Mouse (Mus musculus) hindbrain, embryonic 12.5 days (tissue): ENCODE data around the gene Abcc3. TPM values are rescaled to one million over a fixed set of nuclear protein-coding genes. Genes with fewer than 3 reads are reported as not detected.
"Not testable (repeated sequence)": the region's sequence is repeated elsewhere in the genome, so short reads cannot be mapped to it uniquely, and the experiment has no call there.

Source experiments
- ATAC-seq: fragments of 200-750 bp; cut with Nextera tagmentation; 2 replicates; pipeline ENCODE4 v1.8.0; 2017; ENCODE audit warnings: moderate TSS enrichment; ENCODE audit not compliant: low FRiP score
- H3K27ac ChIP-seq: fragments of 300-500 bp; sonication (generic); 2 replicates; pipeline ENCODE4 v1.5.1; 2016; ENCODE audit warnings: mild to moderate bottlenecking
- H3K27me3 ChIP-seq: fragments of 300-500 bp; sonication (generic); 2 replicates; pipeline ENCODE4 v1.6.1; 2016; ENCODE audit warnings: mild to moderate bottlenecking
- H3K36me3 ChIP-seq: fragments of 300-500 bp; sonication (generic); 2 replicates; pipeline ENCODE4 v1.6.1; 2016; ENCODE audit warnings: mild to moderate bottlenecking
- H3K4me1 ChIP-seq: fragments of 300-500 bp; sonication (generic); 2 replicates; pipeline ENCODE4 v1.6.1; 2016
- H3K4me2 ChIP-seq: fragments of 300-500 bp; sonication (generic); replicated peaks from 2 replicates; pipeline ENCODE4 v1.6.1; 2016; ENCODE audit warnings: mild to moderate bottlenecking
- H3K4me3 ChIP-seq: fragments of 300-500 bp; sonication (generic); 2 replicates; pipeline ENCODE4 v1.5.1; 2016; ENCODE audit warnings: mild to moderate bottlenecking
- H3K9ac ChIP-seq: fragments of 300-500 bp; sonication (generic); 2 replicates; pipeline ENCODE4 v1.6.1; 2016; ENCODE audit warnings: mild to moderate bottlenecking, moderate library complexity
- H3K9me3 ChIP-seq: fragments of 300-500 bp; sonication (generic); replicated peaks from 2 replicates; pipeline ENCODE4 v1.6.1; 2016; ENCODE audit warnings: mild to moderate bottlenecking
- WGBS: fragments of 180-500 bp; shearing (Covaris S2); methylation state at CpG from one replicate; pipeline ENCODE4 v1.1.7; 2016; 5-methylcytosine and 5-hydroxymethylcytosine counted together
- polyA plus RNA-seq: library from polyadenylated mRNA; unstranded; fragments of >200 nt; fragmentation: Nextera tagmentation; extraction: Ambion mirVana; gene quantifications from 2 replicates; pipeline ENCODE4 v1.2.1, GENCODE M21; 2016

Gene Abcc3
- polyA plus RNA-seq, 1 experiment from 2014 or later, result 0.81 TPM

DNA sequence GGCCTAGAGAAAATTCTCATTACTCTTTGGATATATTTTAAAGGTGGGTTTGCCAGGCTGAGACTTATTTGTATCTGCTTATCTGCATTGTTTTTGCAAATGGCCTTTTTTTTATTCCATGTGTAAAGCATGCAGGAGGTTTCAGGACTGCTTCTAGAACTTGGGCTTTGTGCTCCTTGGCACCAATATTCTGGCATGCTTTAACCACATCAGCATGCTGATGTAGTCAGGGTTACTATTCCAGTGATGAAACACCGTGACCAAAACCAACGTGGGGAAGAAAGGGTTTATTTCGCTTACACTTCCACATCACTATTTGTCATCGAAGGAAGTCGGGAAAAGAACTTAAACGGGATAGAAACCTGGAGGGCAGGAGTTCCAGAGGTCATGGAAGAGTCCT lies 8.2 kb upstream of the Abcc3 start:
- Histone ChIP-seq H3K4me1 (peaks cover 17% of the 10 kb centered on the region), H3K4me2 (no peak overlapping the region), H3K9ac (no peak overlapping the region), H3K9me3 (no peaks in the 10 kb centered on the region), H3K27me3 (no peaks in the 10 kb centered on the region), H3K4me3 (no peak overlapping the region), H3K36me3 (no peaks in the 10 kb centered on the region), H3K27ac (no peak overlapping the region)
- ATAC-seq, result no peak
- 71% methylated on average over 6 of the region's 6 CpGs for WGBS

DNA sequence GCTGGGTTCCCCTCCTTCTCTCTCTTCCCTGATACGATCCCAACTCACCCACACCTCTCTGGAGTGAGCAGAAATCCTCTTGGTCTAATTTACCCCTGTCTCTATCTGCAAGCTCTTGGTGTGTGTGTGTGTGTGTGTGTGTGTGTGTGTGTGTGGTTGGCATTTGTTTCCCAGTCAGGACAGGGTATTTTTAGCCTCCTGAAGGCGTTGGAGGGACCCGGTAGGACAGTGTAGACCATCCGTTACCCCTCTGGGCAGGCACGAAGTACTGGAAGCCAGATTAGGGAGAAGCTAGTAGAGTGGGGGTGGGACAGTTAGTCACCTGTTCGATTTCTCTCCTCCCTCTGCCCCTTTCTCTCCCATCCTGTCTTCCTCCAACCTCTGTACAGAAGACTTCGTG lies 1.3 kb upstream of the Abcc3 start:
- WGBS, result 90% methylated on average over 7 of the region's 7 CpGs
- H3K9me3 ChIP-seq, result no peaks in the 10 kb centered on the region
- no peak overlapping the region for H3K9ac ChIP-seq
- no peak overlapping the region for H3K27ac ChIP-seq
- H3K4me1 ChIP-seq, result 0 out of 2 replicates have a peak, but pooled peaks cover 8% of the 10 kb centered on the region
- peaks cover 30% of the 10 kb centered on the region for H3K27me3 ChIP-seq
- H3K4me2 ChIP-seq, result no peak overlapping the region
- no peaks in the 10 kb centered on the region for H3K36me3 ChIP-seq
- no peak for ATAC-seq
- H3K4me3 ChIP-seq, result no peak overlapping the region

DNA sequence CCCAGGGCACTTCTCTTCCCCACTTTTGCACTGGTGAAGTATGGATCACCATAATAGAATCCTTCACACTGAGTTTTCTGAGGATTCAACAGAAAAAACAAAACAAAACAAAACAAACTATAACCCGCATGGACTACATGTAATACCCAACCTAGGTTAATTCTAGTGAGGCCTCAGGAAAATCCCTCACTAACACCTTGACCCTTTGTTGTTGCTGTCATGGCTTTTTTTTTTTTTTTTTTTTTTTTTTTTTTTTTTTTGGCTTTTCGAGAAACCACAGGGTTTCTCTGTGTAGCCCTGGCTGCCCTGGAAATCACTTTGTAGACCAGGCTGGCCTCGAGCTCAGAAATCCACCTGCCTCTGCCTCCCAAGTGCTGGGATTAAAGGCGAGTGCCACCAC lies 693 bp upstream of the Abcc3 start:
- not testable (repeated sequence) for H3K9me3 ChIP-seq, H3K36me3 ChIP-seq, H3K9ac ChIP-seq, H3K4me2 ChIP-seq, ATAC-seq, H3K4me3 ChIP-seq, H3K27ac ChIP-seq, H3K4me1 ChIP-seq
- H3K27me3 ChIP-seq, result peaks cover 30% of the 10 kb centered on the region
- WGBS, result 83% methylated on average over 4 of the region's 4 CpGs

DNA sequence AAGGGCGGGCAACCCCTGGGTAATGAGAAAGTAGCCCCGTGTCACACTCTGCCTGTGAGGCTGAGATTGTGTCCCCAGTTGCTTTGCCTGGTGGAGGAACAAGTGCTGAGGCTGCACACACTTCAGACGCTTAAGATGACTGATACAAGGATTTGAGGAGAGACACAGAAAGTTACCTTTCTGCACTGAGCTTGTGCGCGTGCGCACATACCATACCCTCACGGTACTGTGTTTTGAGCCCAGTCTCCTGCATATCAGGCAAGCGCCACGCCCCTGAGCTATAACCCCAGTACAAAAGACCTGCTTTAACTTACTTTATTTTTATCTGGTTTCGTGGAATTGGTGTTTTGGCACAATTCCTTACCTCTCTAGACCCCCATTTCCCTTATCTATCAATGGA lies 1.1 kb downstream of the Abcc3 start:
- WGBS, result 94% methylated on average over 10 of the region's 10 CpGs
- no peaks in the 10 kb centered on the region for H3K36me3 ChIP-seq
- H3K4me1 ChIP-seq, result peaks cover 10% of the 10 kb centered on the region
- no peak for ATAC-seq
- no peak overlapping the region for H3K4me3 ChIP-seq
- H3K27me3 ChIP-seq, result peaks cover 30% of the 10 kb centered on the region
- H3K9ac ChIP-seq, result no peak overlapping the region
- no peak overlapping the region for H3K4me2 ChIP-seq
- H3K9me3 ChIP-seq, result no peaks in the 10 kb centered on the region
- no peak overlapping the region for H3K27ac ChIP-seq

DNA sequence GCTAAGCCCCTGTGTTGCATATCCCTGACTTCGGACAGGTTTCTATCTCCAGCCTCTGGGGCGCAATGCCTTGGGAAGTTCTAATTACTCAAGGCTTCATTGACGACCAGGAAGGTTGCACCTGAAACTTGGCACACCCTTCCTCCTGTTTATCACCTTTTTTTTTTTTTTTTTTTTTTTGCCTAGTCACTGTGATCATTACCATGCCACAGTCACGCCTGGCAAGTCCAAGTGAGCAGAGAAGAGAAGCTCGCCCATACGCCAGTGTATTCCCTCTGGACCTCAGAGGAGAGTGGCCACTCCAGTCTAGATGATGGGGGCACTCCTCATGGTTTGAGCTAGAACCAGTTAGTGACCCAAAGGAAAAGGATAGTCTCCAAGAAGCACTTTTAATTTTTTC lies 2.0 kb downstream of the Abcc3 start:
- Histone ChIP-seq H3K4me3 (no peak overlapping the region), H3K9me3 (no peaks in the 10 kb centered on the region), H3K4me2 (no peak overlapping the region), H3K36me3 (no peaks in the 10 kb centered on the region), H3K4me1 (peaks cover 19% of the 10 kb centered on the region), H3K27ac (no peak overlapping the region), H3K27me3 (peaks cover 30% of the 10 kb centered on the region), H3K9ac (no peak overlapping the region)
- no peak for ATAC-seq
- 85% methylated on average over 6 of the region's 6 CpGs for WGBS

DNA sequence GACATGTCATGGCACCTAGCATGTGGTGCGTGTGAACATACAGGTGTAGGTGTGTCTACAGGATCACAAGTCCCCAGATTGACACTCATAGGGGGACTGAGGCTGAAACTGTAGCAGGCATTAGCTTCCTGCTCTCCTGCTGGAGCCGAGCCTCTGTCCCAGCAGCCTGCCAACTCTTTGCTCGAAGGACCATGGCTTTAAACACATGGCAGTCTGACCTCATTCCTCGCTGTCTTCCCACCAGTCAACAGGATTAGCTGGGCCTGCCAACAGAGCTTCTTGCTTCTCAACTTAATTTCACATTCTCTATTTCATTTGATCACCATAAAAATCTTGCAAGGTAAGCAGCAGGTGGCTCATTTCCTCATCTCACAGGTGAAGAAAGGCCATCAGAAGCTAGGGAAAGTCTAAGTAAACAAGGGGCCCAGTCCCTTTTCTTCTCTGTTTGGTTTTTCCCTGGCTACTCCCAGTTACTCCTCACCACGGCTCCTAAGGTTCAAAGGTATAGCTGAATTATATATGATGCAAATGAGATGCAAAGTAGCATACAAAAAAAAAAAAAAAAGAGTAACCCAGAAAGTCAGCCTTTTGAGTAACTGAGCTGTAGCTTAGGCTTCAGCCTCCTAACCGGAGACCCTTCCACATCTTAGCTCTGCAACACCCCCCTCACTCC lies 2.9 kb downstream of the Abcc3 start:
- Histone ChIP-seq H3K27me3 (peaks cover 30% of the 10 kb centered on the region), H3K36me3 (no peaks in the 10 kb centered on the region), H3K4me1 (peaks cover 25% of the 10 kb centered on the region), H3K4me2 (no peak overlapping the region), H3K9ac (no peak overlapping the region), H3K9me3 (no peaks in the 10 kb centered on the region), H3K27ac (no peak overlapping the region), H3K4me3 (no peak overlapping the region)
- 82% methylated on average over 6 of the region's 6 CpGs for WGBS
- ATAC-seq, result no peak

DNA sequence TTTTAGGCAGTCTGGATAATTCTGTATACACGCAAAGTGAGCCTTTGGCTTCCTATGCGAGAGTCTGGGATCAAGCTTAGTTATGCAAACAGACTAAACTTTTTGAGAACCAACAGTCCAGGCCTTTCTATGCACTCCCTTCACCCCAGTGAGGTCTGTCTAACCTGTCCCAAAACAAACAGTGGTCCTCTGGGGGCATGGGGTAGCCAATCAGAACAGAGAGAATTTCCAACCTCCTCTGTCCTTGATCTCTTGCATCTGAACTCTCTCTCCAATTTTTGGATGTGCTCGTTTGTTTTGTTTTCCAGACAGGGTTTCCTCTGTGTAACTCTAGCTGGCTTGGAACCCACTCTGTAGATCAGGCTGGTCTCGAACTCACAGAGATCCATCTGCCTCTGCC lies 3.8 kb downstream of the Abcc3 start:
- H3K9me3 ChIP-seq, result no peaks in the 10 kb centered on the region
- no peak overlapping the region for H3K9ac ChIP-seq
- H3K27me3 ChIP-seq, result peaks cover 26% of the 10 kb centered on the region
- 78% methylated on average over 4 of the region's 4 CpGs for WGBS
- no peaks in the 10 kb centered on the region for H3K36me3 ChIP-seq
- H3K4me2 ChIP-seq, result no peak overlapping the region
- no peak overlapping the region for H3K4me3 ChIP-seq
- no peak overlapping the region for H3K27ac ChIP-seq
- no peak for ATAC-seq
- peaks cover 25% of the 10 kb centered on the region for H3K4me1 ChIP-seq

DNA sequence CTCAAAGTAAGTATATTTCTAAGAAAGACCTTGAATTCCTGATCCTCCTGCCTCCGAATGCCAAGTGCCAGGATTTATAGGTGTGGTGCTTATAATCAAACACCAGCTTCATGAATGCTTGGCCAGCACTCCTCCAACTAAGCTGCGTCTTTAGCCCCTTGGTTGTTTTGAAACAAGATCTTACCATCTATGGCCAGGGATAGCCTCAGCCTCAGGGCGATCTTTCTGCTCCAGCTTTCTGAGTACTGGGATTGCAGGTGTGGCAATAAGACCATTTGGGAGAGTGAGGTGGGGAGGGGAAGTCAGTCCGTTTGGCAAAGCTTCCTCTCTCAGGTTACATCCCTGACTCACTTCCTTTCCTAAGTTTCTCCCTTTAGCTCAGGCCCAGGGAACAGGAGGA lies 5.0 kb downstream of the Abcc3 start:
- no peaks in the 10 kb centered on the region for H3K9me3 ChIP-seq
- no peak overlapping the region for H3K27ac ChIP-seq
- ATAC-seq, result no peak
- peaks cover 23% of the 10 kb centered on the region for H3K4me1 ChIP-seq
- H3K9ac ChIP-seq, result no peak overlapping the region
- H3K4me2 ChIP-seq, result no peak overlapping the region
- no peaks in the 10 kb centered on the region for H3K36me3 ChIP-seq
- H3K4me3 ChIP-seq, result no peak overlapping the region
- 80% methylated on average over 4 of the region's 4 CpGs for WGBS
- peaks cover 16% of the 10 kb centered on the region for H3K27me3 ChIP-seq

DNA sequence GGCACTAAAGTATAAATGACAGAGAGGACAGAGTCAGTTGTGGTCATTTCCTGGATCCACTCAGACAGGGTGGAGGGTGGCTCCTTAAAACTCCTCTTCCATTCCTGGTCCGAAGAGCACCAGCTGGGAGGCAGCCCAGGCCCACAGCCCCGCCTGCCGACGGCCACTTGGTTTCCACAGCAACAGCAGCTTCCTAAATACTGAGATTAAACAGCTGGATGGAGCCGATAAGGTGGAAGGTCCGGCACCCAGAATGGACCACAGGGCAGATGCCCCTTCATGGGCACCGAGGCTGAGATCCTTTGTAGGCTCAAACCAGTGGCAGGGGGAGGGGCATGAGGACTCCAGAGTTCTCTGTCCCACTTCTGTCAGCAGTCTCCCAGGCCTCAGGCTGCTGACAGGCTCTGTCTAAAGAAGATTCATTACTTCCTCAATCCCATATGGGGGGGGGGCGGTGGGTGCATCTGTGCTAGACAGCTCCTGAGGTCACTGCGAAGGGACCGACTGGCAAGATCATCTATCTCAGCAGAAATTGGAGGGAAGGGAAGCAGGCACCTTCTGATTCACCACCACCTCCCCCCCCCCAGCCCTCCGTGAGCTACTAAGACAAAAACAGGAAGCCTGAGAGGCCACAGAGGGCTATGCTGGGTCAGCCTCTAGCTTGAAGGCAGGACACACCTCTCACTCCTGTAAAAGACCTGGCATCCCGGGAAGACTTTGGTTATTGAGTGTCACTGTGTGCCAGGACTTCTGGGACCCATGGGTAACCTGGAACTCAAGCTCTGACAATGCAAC lies 6.6 kb downstream of the Abcc3 start:
- ATAC-seq, result peak; percentile 81
- Histone ChIP-seq H3K4me2 (peak overlapping the region; percentile 23; the same call in 1 of the 2 replicates), H3K9me3 (no peaks in the 10 kb centered on the region), H3K4me1 (peaks cover 17% of the 10 kb centered on the region), H3K9ac (0 out of 2 replicates have a peak overlapping the region, but pooled peaks have one; percentile 15), H3K27me3 (peaks cover under 1% of the 10 kb centered on the region; the same call in 1 of the 2 replicates), H3K4me3 (no peak overlapping the region), H3K27ac (0 out of 2 replicates have a peak overlapping the region, but pooled peaks have one; percentile 18), H3K36me3 (no peaks in the 10 kb centered on the region)
- 18% methylated on average over 12 of the region's 12 CpGs for WGBS

DNA sequence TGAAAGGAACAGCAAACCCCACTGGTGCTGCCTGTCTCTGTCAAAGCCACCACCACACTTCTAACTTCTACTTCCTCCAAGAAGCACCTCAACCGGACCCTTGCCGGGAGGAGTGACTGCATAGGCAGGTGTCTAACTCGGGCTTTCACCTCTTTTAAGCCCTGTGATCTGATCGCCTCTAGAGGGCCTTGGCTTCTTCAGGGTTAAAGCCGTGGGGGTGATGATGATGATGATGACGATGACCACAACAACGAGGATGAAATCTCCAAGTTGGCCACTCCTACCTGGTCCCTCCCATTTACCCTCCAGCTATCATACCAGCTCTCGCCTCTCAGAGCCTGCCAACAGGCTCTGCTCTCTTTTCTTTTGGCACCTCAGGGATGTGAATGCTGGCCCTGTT lies 13.1 kb downstream of the Abcc3 start:
- no peak overlapping the region for H3K9ac ChIP-seq
- H3K27ac ChIP-seq, result no peak overlapping the region
- no peak overlapping the region for H3K4me2 ChIP-seq
- H3K9me3 ChIP-seq, result no peaks in the 10 kb centered on the region
- H3K4me3 ChIP-seq, result no peak overlapping the region
- no peaks in the 10 kb centered on the region for H3K27me3 ChIP-seq
- ATAC-seq, result no peak
- 79% methylated on average over 8 of the region's 8 CpGs for WGBS
- H3K36me3 ChIP-seq, result no peaks in the 10 kb centered on the region
- no peaks in the 10 kb centered on the region; the same call in 1 of the 2 replicates for H3K4me1 ChIP-seq

DNA sequence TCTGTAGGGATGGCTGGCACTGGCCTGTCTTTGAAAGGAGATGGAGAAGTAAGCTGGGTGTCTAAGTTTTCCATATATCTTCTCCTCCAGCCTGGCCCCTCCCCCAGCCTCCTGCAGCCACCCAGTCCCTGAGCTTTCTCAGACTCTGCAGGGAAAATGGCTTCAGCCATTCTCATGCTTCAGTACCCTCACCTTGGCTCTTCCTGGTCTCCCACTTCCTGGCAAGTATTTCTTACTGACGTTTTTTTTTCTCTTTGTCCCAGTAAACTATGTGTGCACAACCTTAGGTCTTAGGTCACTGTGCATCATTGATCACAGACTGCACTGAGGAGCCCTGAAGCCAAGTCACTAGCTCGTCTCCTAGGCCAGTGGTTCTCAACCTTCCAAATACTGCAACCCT lies 13.7 kb downstream of the Abcc3 start:
- ATAC-seq, result no peak
- Histone ChIP-seq H3K4me3 (no peak overlapping the region), H3K4me1 (no peaks in the 10 kb centered on the region; the same call in 1 of the 2 replicates), H3K36me3 (no peaks in the 10 kb centered on the region), H3K27me3 (no peaks in the 10 kb centered on the region), H3K9ac (no peak overlapping the region), H3K9me3 (no peaks in the 10 kb centered on the region), H3K27ac (no peak overlapping the region), H3K4me2 (no peak overlapping the region)
- WGBS, result 17% methylated on average over 2 of the region's 2 CpGs

DNA sequence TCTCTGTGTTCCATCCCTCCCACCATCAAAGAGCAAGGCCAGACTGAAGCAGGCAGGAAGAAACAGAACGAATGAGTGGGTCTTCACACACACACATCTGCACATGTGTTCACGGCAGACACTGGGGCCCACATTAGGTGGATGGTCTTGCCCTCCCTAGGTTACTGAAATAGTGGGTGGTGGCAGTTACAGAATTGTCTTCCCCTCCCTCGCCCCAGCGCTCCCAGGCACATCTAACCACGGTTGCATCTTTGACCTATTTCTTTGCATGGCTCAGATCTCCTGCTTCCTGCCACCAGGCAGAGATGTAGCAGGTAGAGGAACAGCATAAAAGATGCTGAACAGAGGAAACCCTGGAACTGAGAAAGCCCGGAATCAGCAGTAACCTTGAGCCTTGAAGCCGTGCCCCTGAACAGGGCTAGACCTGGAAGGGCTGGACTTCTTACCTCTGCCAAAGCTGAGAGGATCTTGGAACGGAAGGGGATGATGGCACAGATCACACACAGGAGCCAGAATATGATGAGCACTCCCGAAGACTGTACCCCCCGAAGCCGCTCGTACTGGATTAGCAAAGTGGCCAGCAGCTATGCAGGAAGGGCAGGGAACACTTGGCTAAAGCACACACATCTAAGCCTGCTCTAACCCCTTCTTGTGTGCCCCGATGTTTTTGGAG lies 18.4 kb downstream of the Abcc3 start:
- H3K9ac ChIP-seq, result no peak overlapping the region
- H3K4me1 ChIP-seq, result peaks cover 10% of the 10 kb centered on the region; the same call in 1 of the 2 replicates
- H3K4me2 ChIP-seq, result no peak overlapping the region
- no peaks in the 10 kb centered on the region for H3K36me3 ChIP-seq
- no peak for ATAC-seq
- H3K27me3 ChIP-seq, result no peaks in the 10 kb centered on the region; the same call in 1 of the 2 replicates
- no peak overlapping the region for H3K27ac ChIP-seq
- no peak overlapping the region for H3K4me3 ChIP-seq
- WGBS, result 89% methylated on average over 13 of the region's 13 CpGs
- H3K9me3 ChIP-seq, result no peaks in the 10 kb centered on the region
